Mouse (Mus musculus) neural tube, embryonic 11.5 days (tissue): ENCODE results near the gene 9330182L06Rik. TPM values are rescaled to one million over a fixed set of nuclear protein-coding genes. Genes with fewer than 3 reads are reported as not detected.

ENCODE experiments used
- microRNA counts: library from miRNA; unstranded; fragments of <30 nt; microRNA quantifications from one replicate; lab custom pipeline; 2015
- microRNA-seq: library from miRNA; unstranded; fragments of <30 nt; microRNA quantifications from one replicate; pipeline ENCODE4, GENCODE M21; 2016
- polyA plus RNA-seq: library from polyadenylated mRNA; unstranded; fragments of >200 nt; fragmentation: Nextera tagmentation; extraction: Ambion mirVana; gene quantifications from 2 replicates; pipeline ENCODE4 v1.2.1, GENCODE M21; 2014

Gene 9330182L06Rik
- polyA plus RNA-seq, 1 experiment from 2014 or later: 10.3 TPM

MicroRNAs within 50 kb of the gene (microRNA counts, 519-probe panel; counts per million panel counts)
- microRNA mmu-miR-879 (lab: Ali Mortazavi, UCI): 171 counts per million, percentile 57 among the panel's probes with 10 or more counts

Small RNA genes lying within 50 kb of the gene (microRNA-seq; reads per million reads assigned to microRNA genes)
- gene Mir879: 6.2 reads per million, percentile 14 among the genes with 10 or more reads in this experiment

Other genes with a start within 250 kb of the 9330182L06Rik start
- gene Tmem243, start 165.4 kb upstream of the 9330182L06Rik start, polyA plus RNA-seq: 19.7 and 21.6 TPM in 2 replicates
- gene Dmtf1, start 104.3 kb upstream of the 9330182L06Rik start, polyA plus RNA-seq: 74.1 and 75.0 TPM in 2 replicates